Mouse (Mus musculus): Measurements from ENCODE around the gene Atp5h. TPM values are rescaled to one million over a fixed set of nuclear protein-coding genes. Genes with fewer than 3 reads are reported as not detected.
A peak's percentile ranks its signal among the peaks of the same experiment; 100 is the strongest.
"Not testable (repeated sequence)": the region's sequence is repeated elsewhere in the genome, so short reads cannot be mapped to it uniquely, and the experiment has no call there.

Gene Atp5h
- polyA plus RNA-seq, 1 experiment from 2014 or later: 787 TPM

GRCm38 (mm10) chr11:115391358-115391757 lies 28.4 kb downstream of the Atp5h start:
- Histone ChIP-seq H3K9me3 (no peaks in the 10 kb centered on the region), H3K4me1 (no peaks in the 10 kb centered on the region), H3K36me3 (peaks cover 51% of the 10 kb centered on the region), H3K27ac (no peak overlapping the region), H3K4me3 (no peak overlapping the region), H3K9ac (no peak overlapping the region), H3K4me2 (no peak overlapping the region), H3K27me3 (no peaks in the 10 kb centered on the region)
- WGBS: 94% methylated on average over 7 of the region's 7 CpGs
- no peak for ATAC-seq (ENCODE audit: borderline replicate concordance, extremely low read depth, low FRiP score, low TSS enrichment)

- not testable (repeated sequence) for H3K27me3 ChIP-seq; ATAC-seq (ENCODE audit: borderline replicate concordance, extremely low read depth, low FRiP score, low TSS enrichment); H3K27ac ChIP-seq; H3K9me3 ChIP-seq; H3K4me2 ChIP-seq; H3K4me3 ChIP-seq; H3K9ac ChIP-seq
- Histone ChIP-seq H3K36me3 (peaks cover 18% of the 10 kb centered on the region), H3K4me1 (peaks cover 31% of the 10 kb centered on the region)
- 82% methylated on average over 3 of the region's 3 CpGs for WGBS
Measured at GRCm38 (mm10) chr11:115386859-115387258, 32.9 kb downstream of the Atp5h start.

- peak overlapping the region; percentile 74 for H3K27ac ChIP-seq
- WGBS: 75% methylated on average over 5 of the region's 5 CpGs
- H3K4me1 ChIP-seq: peaks cover 36% of the 10 kb centered on the region
- no peaks in the 10 kb centered on the region for H3K36me3 ChIP-seq
- ATAC-seq (ENCODE audit: borderline replicate concordance, extremely low read depth, low FRiP score, low TSS enrichment): no peak
- no peaks in the 10 kb centered on the region for H3K9me3 ChIP-seq
- H3K4me2 ChIP-seq: peak overlapping the region; percentile 82
- no peak overlapping the region for H3K9ac ChIP-seq
- H3K27me3 ChIP-seq: no peaks in the 10 kb centered on the region
- no peak overlapping the region for H3K4me3 ChIP-seq
Measured at GRCm38 (mm10) chr11:115384587-115384986, 35.2 kb downstream of the Atp5h start.

- H3K27ac ChIP-seq: peak overlapping the region; percentile 74
- no peaks in the 10 kb centered on the region for H3K27me3 ChIP-seq
- H3K4me1 ChIP-seq: peaks cover 36% of the 10 kb centered on the region
- H3K9ac ChIP-seq: no peak overlapping the region
- 37% methylated on average over 16 of the region's 16 CpGs for WGBS
- ATAC-seq (ENCODE audit: borderline replicate concordance, extremely low read depth, low FRiP score, low TSS enrichment): no peak
- peak overlapping the region; percentile 82 for H3K4me2 ChIP-seq
- 0 out of 2 replicates have a peak overlapping the region, but pooled peaks have one; percentile 82 for H3K4me3 ChIP-seq
- H3K9me3 ChIP-seq: no peaks in the 10 kb centered on the region
- H3K36me3 ChIP-seq: no peaks in the 10 kb centered on the region
Measured at GRCm38 (mm10) chr11:115383701-115384474, 35.9 kb downstream of the Atp5h start.

- Histone ChIP-seq H3K9me3 (no peaks in the 10 kb centered on the region), H3K27me3 (no peaks in the 10 kb centered on the region), H3K27ac (peak overlapping the region; percentile 84), H3K36me3 (no peaks in the 10 kb centered on the region), H3K9ac (peak overlapping the region; percentile 82), H3K4me2 (peak overlapping the region; percentile 82), H3K4me3 (peak overlapping the region; percentile 82), H3K4me1 (peaks cover 36% of the 10 kb centered on the region)
- WGBS: 9% methylated on average over 5 of the region's 5 CpGs
- no peak for ATAC-seq (ENCODE audit: borderline replicate concordance, extremely low read depth, low FRiP score, low TSS enrichment)
Measured at GRCm38 (mm10) chr11:115382891-115383290, 36.9 kb downstream of the Atp5h start.

- ATAC-seq (ENCODE audit: borderline replicate concordance, extremely low read depth, low FRiP score, low TSS enrichment): peak; percentile 90
- under 1% methylated on average over 73 of the region's 76 CpGs for WGBS
- Histone ChIP-seq H3K4me1 (peaks cover 36% of the 10 kb centered on the region), H3K9ac (peak within 1 kb of the TSS; percentile 82), H3K4me3 (peak within 1 kb of the TSS; percentile 82), H3K36me3 (no peaks in the 10 kb centered on the region), H3K27ac (peak within 1 kb of the TSS; percentile 84), H3K4me2 (peak within 1 kb of the TSS; percentile 82), H3K27me3 (no peaks in the 10 kb centered on the region), H3K9me3 (no peaks in the 10 kb centered on the region)
Measured at GRCm38 (mm10) chr11:115381743-115382539, 37.8 kb downstream of the Atp5h start, which contains the start of gene Cdr2l. Gene Cdr2l, plus strand, starts transcription at chr11:115381916.

GRCm38 (mm10) chr11:115381276-115381675 lies 38.5 kb downstream of the Atp5h start:
- H3K27ac ChIP-seq: peak overlapping the region; percentile 52; the same call in 1 of the 2 replicates
- H3K4me2 ChIP-seq: peak overlapping the region; percentile 82
- 11% methylated on average over 9 of the region's 9 CpGs for WGBS
- no peaks in the 10 kb centered on the region for H3K36me3 ChIP-seq
- H3K4me1 ChIP-seq: peaks cover 36% of the 10 kb centered on the region
- no peak overlapping the region; the same call in 1 of the 2 replicates for H3K9ac ChIP-seq
- no peaks in the 10 kb centered on the region for H3K9me3 ChIP-seq
- H3K27me3 ChIP-seq: no peaks in the 10 kb centered on the region
- H3K4me3 ChIP-seq: peak overlapping the region; percentile 82
- no peak for ATAC-seq (ENCODE audit: borderline replicate concordance, extremely low read depth, low FRiP score, low TSS enrichment)

GRCm38 (mm10) chr11:115377854-115378253 lies 41.9 kb downstream of the Atp5h start:
- WGBS: 74% methylated on average over 7 of the region's 7 CpGs
- no peak for ATAC-seq (ENCODE audit: borderline replicate concordance, extremely low read depth, low FRiP score, low TSS enrichment)
- H3K4me1 ChIP-seq: peaks cover 23% of the 10 kb centered on the region

GRCm38 (mm10) chr11:115377254-115377653 lies 42.5 kb downstream of the Atp5h start:
- H3K27ac ChIP-seq: no peak overlapping the region
- no peaks in the 10 kb centered on the region for H3K9me3 ChIP-seq
- WGBS: 88% methylated on average over 4 of the region's 4 CpGs
- no peak overlapping the region for H3K9ac ChIP-seq
- no peak overlapping the region for H3K4me2 ChIP-seq
- no peak for ATAC-seq (ENCODE audit: borderline replicate concordance, extremely low read depth, low FRiP score, low TSS enrichment)
- H3K27me3 ChIP-seq: peaks cover 30% of the 10 kb centered on the region
- H3K36me3 ChIP-seq: no peaks in the 10 kb centered on the region
- H3K4me3 ChIP-seq: no peak overlapping the region
- peaks cover 17% of the 10 kb centered on the region for H3K4me1 ChIP-seq

More at GRCm38 (mm10) chr11:115377854-115378253, 41.9 kb downstream of the Atp5h start:
- peaks cover 30% of the 10 kb centered on the region for H3K27me3 ChIP-seq
- no peaks in the 10 kb centered on the region for H3K9me3 ChIP-seq
- no peak overlapping the region for H3K9ac ChIP-seq
- H3K4me2 ChIP-seq: no peak overlapping the region
- no peaks in the 10 kb centered on the region for H3K36me3 ChIP-seq
- H3K4me3 ChIP-seq: no peak overlapping the region
- no peak overlapping the region for H3K27ac ChIP-seq

- WGBS: 59% methylated on average over 7 of the region's 7 CpGs
- Histone ChIP-seq H3K27ac (no peak overlapping the region), H3K4me1 (peaks cover 16% of the 10 kb centered on the region), H3K36me3 (no peaks in the 10 kb centered on the region), H3K4me3 (no peak overlapping the region), H3K4me2 (no peak overlapping the region), H3K9ac (no peak overlapping the region), H3K27me3 (peaks cover 30% of the 10 kb centered on the region), H3K9me3 (no peaks in the 10 kb centered on the region)
- ATAC-seq (ENCODE audit: borderline replicate concordance, extremely low read depth, low FRiP score, low TSS enrichment): no peak
Measured at GRCm38 (mm10) chr11:115376722-115377121, 43.0 kb downstream of the Atp5h start.

- Histone ChIP-seq H3K9ac (no peak overlapping the region), H3K9me3 (no peaks in the 10 kb centered on the region), H3K36me3 (no peaks in the 10 kb centered on the region), H3K4me3 (peak overlapping the region; percentile 31; the same call in 1 of the 2 replicates), H3K4me1 (peaks cover 12% of the 10 kb centered on the region), H3K27me3 (peaks cover 40% of the 10 kb centered on the region), H3K4me2 (peak overlapping the region; percentile 75), H3K27ac (no peak overlapping the region)
- no peak for ATAC-seq (ENCODE audit: borderline replicate concordance, extremely low read depth, low FRiP score, low TSS enrichment)
- WGBS: 56% methylated on average over 12 of the region's 12 CpGs
Measured at GRCm38 (mm10) chr11:115374695-115375425, 44.9 kb downstream of the Atp5h start.
